Mouse (Mus musculus): ENCODE results near the gene Tmem63b. TPM values are rescaled to one million over a fixed set of nuclear protein-coding genes. Genes with fewer than 3 reads are reported as not detected.

Gene Tmem63b
- polyA plus RNA-seq, 1 experiment from 2014 or later: 140 TPM

DNA sequence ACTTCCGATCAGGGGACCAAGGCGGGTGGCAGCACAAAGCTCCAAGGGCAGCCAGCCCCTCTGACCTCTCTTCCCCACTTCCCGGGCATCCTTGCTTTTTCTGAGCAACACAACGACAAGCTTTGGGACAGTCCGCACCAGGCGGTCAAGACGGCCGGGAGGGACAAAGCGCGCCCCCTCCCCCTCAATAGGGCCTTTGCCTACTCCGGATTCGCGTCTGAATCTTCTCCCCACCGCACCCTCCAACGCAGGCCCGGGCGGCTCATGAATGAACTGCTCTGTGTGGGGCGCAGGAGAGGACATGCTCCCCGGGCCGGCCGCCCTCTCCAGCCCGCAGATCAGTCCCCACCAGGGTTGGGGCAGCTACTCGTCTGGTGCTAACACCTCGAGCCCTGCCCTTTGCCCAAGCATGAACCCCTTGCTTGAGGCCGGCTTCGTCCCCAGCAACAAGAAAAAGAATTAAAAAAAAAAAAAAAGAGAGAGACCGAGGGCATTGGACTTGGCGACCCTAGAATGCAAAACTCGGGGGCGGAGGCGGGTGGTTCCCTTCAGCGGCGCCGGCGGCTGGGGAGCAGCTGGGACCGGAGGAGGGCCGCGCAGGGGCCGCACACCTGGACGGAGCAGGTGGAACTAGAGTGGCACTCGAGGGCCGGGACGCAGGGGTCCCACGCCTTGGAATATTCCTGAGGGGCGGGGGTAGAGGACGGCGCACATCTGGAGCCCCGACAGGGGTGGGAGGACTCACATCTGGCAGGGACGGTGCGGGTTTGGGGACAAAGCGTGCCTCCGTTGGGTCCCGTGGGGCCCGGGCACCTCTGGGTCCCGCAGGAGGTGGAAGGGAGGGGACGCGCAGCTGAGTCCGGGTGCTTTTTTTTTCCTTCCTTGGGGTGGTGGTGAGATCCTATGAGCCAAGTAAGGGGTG, 1.3 kb downstream of the Tmem63b start:
- Histone ChIP-seq H3K4me3 (replicated peaks; ENCODE audit: low read length) (peak overlapping the region; percentile 89), H3K4me2 (ENCODE audit: low read length) (peak overlapping the region; percentile 75), H3K27ac (ENCODE audit: low read length) (peak overlapping the region; percentile 87), H3K9me3 (ENCODE audit: control insufficient read depth, low read length) (no peaks in the 10 kb centered on the region), H3K27me3 (replicated peaks; ENCODE audit: control insufficient read depth, insufficient read depth, low read length) (no peaks in the 10 kb centered on the region), H3K9ac (replicated peaks; ENCODE audit: low read depth, low read length) (peak overlapping the region; percentile 84), H3K36me3 (ENCODE audit: control insufficient read depth, insufficient read depth) (no peaks in the 10 kb centered on the region), H3K4me1 (replicated peaks; ENCODE audit: control insufficient read depth, insufficient read depth, low read length) (peaks cover 29% of the 10 kb centered on the region)
- peak; percentile 36 for ATAC-seq
- WGBS: under 1% methylated on average over 57 of the region's 58 CpGs

DNA sequence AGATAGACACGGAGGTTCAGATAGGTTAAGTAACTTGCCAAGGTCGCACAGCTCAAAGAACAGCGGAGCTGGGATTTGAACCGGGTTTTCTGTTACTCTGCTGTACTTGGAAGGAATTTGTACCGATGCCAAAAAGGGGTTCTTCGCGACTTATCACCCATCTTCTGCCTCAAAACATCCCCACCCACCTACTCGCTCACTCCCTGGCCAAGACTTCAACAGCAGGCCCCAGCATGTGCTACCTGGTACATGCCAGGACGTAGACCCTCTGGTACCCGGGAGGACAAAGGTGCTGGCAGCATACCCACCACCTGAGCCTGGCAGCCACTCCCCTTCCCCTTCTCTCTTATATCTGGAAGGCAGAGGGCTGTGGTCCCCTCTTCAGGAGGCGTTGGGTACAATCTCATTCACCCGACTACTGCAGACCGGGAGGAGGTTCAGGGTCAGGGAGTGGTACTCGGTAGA, 2.0 kb downstream of the Tmem63b start:
- Histone ChIP-seq H3K4me1 (replicated peaks; ENCODE audit: control insufficient read depth, insufficient read depth, low read length) (peaks cover 29% of the 10 kb centered on the region), H3K4me2 (ENCODE audit: low read length) (peak overlapping the region; percentile 75), H3K27ac (ENCODE audit: low read length) (peak overlapping the region; percentile 87), H3K4me3 (replicated peaks; ENCODE audit: low read length) (peak overlapping the region; percentile 89), H3K9me3 (ENCODE audit: control insufficient read depth, low read length) (no peaks in the 10 kb centered on the region), H3K9ac (replicated peaks; ENCODE audit: low read depth, low read length) (peak overlapping the region; percentile 84), H3K27me3 (replicated peaks; ENCODE audit: control insufficient read depth, insufficient read depth, low read length) (no peaks in the 10 kb centered on the region), H3K36me3 (ENCODE audit: control insufficient read depth, insufficient read depth) (no peaks in the 10 kb centered on the region)
- 27% methylated on average over 14 of the region's 14 CpGs for WGBS
- ATAC-seq: no peak

GRCm38 (mm10) chr17:45682843-45683242, 3.9 kb downstream of the Tmem63b start:
- Histone ChIP-seq H3K4me2 (ENCODE audit: low read length) (no peak overlapping the region), H3K36me3 (ENCODE audit: control insufficient read depth, insufficient read depth) (0 out of 2 replicates have a peak, but pooled peaks cover 4% of the 10 kb centered on the region), H3K9me3 (ENCODE audit: control insufficient read depth, low read length) (no peaks in the 10 kb centered on the region), H3K9ac (replicated peaks; ENCODE audit: low read depth, low read length) (no peak overlapping the region), H3K4me3 (replicated peaks; ENCODE audit: low read length) (no peak overlapping the region), H3K27me3 (replicated peaks; ENCODE audit: control insufficient read depth, insufficient read depth, low read length) (no peaks in the 10 kb centered on the region), H3K4me1 (replicated peaks; ENCODE audit: control insufficient read depth, insufficient read depth, low read length) (peaks cover 29% of the 10 kb centered on the region), H3K27ac (ENCODE audit: low read length) (no peak overlapping the region)
- 96% methylated on average over 4 of the region's 4 CpGs for WGBS
- no peak for ATAC-seq

DNA sequence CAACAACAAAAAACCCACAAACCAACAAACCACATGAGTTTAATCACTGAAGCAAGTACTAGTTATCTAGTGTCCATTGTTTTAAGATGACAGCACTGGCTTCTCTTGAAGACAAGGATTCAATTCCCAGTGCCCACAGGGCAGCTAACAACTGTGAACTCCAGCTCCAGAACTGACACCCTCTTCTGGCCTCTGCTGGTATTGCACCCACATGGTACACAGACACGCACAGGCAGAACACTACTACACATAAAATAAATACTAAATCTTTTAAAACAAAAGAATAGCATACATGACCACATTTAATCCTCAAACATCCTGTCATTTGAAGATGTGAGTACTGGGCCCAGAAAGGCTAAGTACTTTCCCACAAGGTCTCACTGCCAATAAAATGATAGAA, 5.1 kb downstream of the Tmem63b start:
- H3K9me3 ChIP-seq (ENCODE audit: control insufficient read depth, low read length): no peaks in the 10 kb centered on the region
- H3K4me3 ChIP-seq (replicated peaks; ENCODE audit: low read length): no peak overlapping the region
- 100% methylated on average over 1 of the region's 1 CpGs for WGBS
- H3K27ac ChIP-seq (ENCODE audit: low read length): no peak overlapping the region
- H3K4me1 ChIP-seq (replicated peaks; ENCODE audit: control insufficient read depth, insufficient read depth, low read length): peaks cover 19% of the 10 kb centered on the region
- H3K36me3 ChIP-seq (ENCODE audit: control insufficient read depth, insufficient read depth): peaks cover 8% of the 10 kb centered on the region; the same call in 1 of the 2 replicates
- no peak overlapping the region for H3K9ac ChIP-seq (replicated peaks; ENCODE audit: low read depth, low read length)
- no peak overlapping the region for H3K4me2 ChIP-seq (ENCODE audit: low read length)
- H3K27me3 ChIP-seq (replicated peaks; ENCODE audit: control insufficient read depth, insufficient read depth, low read length): no peaks in the 10 kb centered on the region
- no peak for ATAC-seq

GRCm38 (mm10) chr17:45680391-45680980, 6.2 kb downstream of the Tmem63b start:
- Histone ChIP-seq H3K36me3 (ENCODE audit: control insufficient read depth, insufficient read depth) (peaks cover 13% of the 10 kb centered on the region; the same call in 1 of the 2 replicates), H3K9me3 (ENCODE audit: control insufficient read depth, low read length) (no peaks in the 10 kb centered on the region), H3K4me2 (ENCODE audit: low read length) (peak overlapping the region; percentile 42), H3K27me3 (replicated peaks; ENCODE audit: control insufficient read depth, insufficient read depth, low read length) (no peaks in the 10 kb centered on the region), H3K27ac (ENCODE audit: low read length) (peak overlapping the region; percentile 68), H3K4me1 (replicated peaks; ENCODE audit: control insufficient read depth, insufficient read depth, low read length) (peaks cover 19% of the 10 kb centered on the region), H3K4me3 (replicated peaks; ENCODE audit: low read length) (no peak overlapping the region; the same call in 1 of the 2 replicates), H3K9ac (replicated peaks; ENCODE audit: low read depth, low read length) (peak overlapping the region; percentile 38; the same call in 1 of the 2 replicates)
- ATAC-seq: peak; percentile 89
- 44% methylated on average over 8 of the region's 8 CpGs for WGBS

DNA sequence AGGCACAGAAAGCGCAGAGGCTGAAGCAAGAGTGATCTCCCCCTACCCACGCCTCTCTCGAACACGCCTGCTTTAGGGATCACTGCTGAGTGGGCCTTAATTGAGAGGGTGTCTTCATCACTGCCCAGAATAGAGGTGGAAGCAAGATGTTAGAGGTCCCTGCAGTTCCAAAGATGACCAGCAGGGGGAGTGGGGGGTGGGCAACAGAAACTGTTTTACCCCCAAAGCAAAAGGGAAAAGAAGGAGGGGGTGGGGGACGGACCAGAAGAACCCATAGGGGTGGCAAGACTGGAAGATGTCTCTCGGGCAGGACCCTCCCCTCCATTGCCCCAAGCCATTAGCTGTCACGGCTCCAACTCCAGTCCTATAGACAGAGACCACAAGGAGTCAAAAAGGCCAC, 8.6 kb downstream of the Tmem63b start:
- 40% methylated on average over 7 of the region's 7 CpGs for WGBS
- Histone ChIP-seq H3K9ac (replicated peaks; ENCODE audit: low read depth, low read length) (no peak overlapping the region), H3K27ac (ENCODE audit: low read length) (no peak overlapping the region), H3K27me3 (replicated peaks; ENCODE audit: control insufficient read depth, insufficient read depth, low read length) (no peaks in the 10 kb centered on the region), H3K9me3 (ENCODE audit: control insufficient read depth, low read length) (no peaks in the 10 kb centered on the region), H3K4me3 (replicated peaks; ENCODE audit: low read length) (no peak overlapping the region), H3K4me2 (ENCODE audit: low read length) (no peak overlapping the region), H3K36me3 (ENCODE audit: control insufficient read depth, insufficient read depth) (peaks cover 24% of the 10 kb centered on the region; the same call in 1 of the 2 replicates), H3K4me1 (replicated peaks; ENCODE audit: control insufficient read depth, insufficient read depth, low read length) (peaks cover 6% of the 10 kb centered on the region)
- no peak for ATAC-seq

DNA sequence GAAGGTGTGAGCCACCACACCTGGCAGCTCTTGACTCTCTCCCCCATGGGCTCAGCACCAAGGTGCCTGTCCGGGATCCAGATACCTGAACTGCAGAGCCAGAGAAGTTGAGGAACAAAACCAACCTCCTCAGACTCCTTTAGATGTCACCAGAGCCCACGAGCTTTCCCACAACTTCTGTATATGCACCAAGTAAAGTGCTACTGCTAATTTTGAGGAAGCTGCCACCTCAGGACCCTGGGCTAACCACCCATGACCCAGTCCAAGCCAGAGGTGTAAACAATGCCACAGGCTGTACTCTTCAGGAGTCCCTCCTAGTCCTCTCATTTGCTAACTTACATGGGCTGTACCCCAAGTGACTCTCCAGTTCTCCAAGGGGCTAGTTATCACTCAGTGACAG, 14.1 kb downstream of the Tmem63b start:
- no peak overlapping the region for H3K4me2 ChIP-seq (ENCODE audit: low read length)
- ATAC-seq: no peak
- 98% methylated on average over 2 of the region's 2 CpGs for WGBS
- H3K27me3 ChIP-seq (replicated peaks; ENCODE audit: control insufficient read depth, insufficient read depth, low read length): no peaks in the 10 kb centered on the region
- H3K9me3 ChIP-seq (ENCODE audit: control insufficient read depth, low read length): no peaks in the 10 kb centered on the region
- H3K9ac ChIP-seq (replicated peaks; ENCODE audit: low read depth, low read length): no peak overlapping the region
- no peaks in the 10 kb centered on the region for H3K4me1 ChIP-seq (replicated peaks; ENCODE audit: control insufficient read depth, insufficient read depth, low read length)
- no peak overlapping the region for H3K27ac ChIP-seq (ENCODE audit: low read length)
- no peak overlapping the region for H3K4me3 ChIP-seq (replicated peaks; ENCODE audit: low read length)
- H3K36me3 ChIP-seq (ENCODE audit: control insufficient read depth, insufficient read depth): peaks cover 29% of the 10 kb centered on the region

DNA sequence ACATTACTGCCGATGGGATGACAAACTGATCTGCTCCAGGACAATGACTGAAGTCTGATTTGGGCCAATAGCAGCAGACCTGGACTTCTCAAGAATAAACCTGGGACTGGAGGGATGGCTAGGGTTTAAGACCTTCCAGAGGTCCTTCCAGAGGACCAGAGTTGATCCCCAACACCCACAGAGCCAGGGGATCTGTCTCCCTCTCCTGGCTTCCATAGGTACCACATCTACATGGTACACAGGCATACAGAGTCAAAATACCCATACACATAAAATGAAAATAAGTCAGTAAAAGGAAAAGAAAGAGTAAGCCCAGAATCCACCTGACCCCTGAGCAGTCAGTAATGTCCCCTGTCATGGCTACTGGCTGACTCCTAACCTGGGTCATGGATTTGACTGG, 14.9 kb downstream of the Tmem63b start:
- peaks cover 29% of the 10 kb centered on the region for H3K36me3 ChIP-seq (ENCODE audit: control insufficient read depth, insufficient read depth)
- H3K9me3 ChIP-seq (ENCODE audit: control insufficient read depth, low read length): no peaks in the 10 kb centered on the region
- no peak overlapping the region for H3K4me3 ChIP-seq (replicated peaks; ENCODE audit: low read length)
- H3K4me2 ChIP-seq (ENCODE audit: low read length): no peak overlapping the region
- 89% methylated on average over 1 of the region's 1 CpGs for WGBS
- no peak overlapping the region for H3K9ac ChIP-seq (replicated peaks; ENCODE audit: low read depth, low read length)
- no peaks in the 10 kb centered on the region for H3K4me1 ChIP-seq (replicated peaks; ENCODE audit: control insufficient read depth, insufficient read depth, low read length)
- no peaks in the 10 kb centered on the region for H3K27me3 ChIP-seq (replicated peaks; ENCODE audit: control insufficient read depth, insufficient read depth, low read length)
- ATAC-seq: no peak
- H3K27ac ChIP-seq (ENCODE audit: low read length): no peak overlapping the region

- Histone ChIP-seq H3K4me3 (replicated peaks; ENCODE audit: low read length) (no peak overlapping the region), H3K36me3 (ENCODE audit: control insufficient read depth, insufficient read depth) (peaks cover 28% of the 10 kb centered on the region), H3K27ac (ENCODE audit: low read length) (no peak overlapping the region), H3K9ac (replicated peaks; ENCODE audit: low read depth, low read length) (no peak overlapping the region), H3K27me3 (replicated peaks; ENCODE audit: control insufficient read depth, insufficient read depth, low read length) (no peaks in the 10 kb centered on the region), H3K9me3 (ENCODE audit: control insufficient read depth, low read length) (no peaks in the 10 kb centered on the region), H3K4me2 (ENCODE audit: low read length) (no peak overlapping the region), H3K4me1 (replicated peaks; ENCODE audit: control insufficient read depth, insufficient read depth, low read length) (no peaks in the 10 kb centered on the region)
- ATAC-seq: no peak
- 81% methylated on average over 10 of the region's 10 CpGs for whole genome bisulfite sequencing
Observed at GRCm38 (mm10) chr17:45667986-45668385, 18.7 kb downstream of the Tmem63b start.

Data from forebrain, embryonic 16.5 days (tissue).